Mouse (Mus musculus): ENCODE measurements around the gene Tdp1. TPM values are rescaled to one million over a fixed set of nuclear protein-coding genes. Genes with fewer than 3 reads are reported as not detected.

The Tdp1 gene
- polyA plus RNA-seq, 1 experiment from 2014 or later = 49.0 TPM

DNA sequence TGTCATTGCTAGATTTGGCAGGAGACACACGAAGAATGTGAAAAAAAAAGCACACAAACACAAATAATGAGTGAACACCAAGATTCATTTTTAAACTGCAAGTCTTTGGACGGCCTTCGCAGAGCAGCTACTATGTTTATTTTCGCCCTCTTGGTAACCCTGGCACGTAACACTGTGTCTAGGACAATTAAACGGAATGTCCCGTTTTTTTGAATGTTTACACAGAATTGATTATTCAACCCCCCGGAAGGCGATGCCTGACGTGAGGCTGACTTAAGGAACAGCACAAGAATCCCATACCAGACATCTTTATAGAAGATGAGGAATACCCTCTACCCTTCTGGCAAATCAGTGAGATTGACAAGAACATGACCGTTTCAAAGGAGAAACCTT, 608 bp upstream of the Tdp1 start:
- Histone ChIP-seq H3K4me3 (replicated peaks; ENCODE audit: low read length) (peak overlapping the region; percentile 86), H3K9me3 (ENCODE audit: control insufficient read depth, low read length) (no peaks in the 10 kb centered on the region), H3K27me3 (ENCODE audit: control insufficient read depth, insufficient read depth, low read length) (no peaks in the 10 kb centered on the region), H3K9ac (peak overlapping the region; percentile 89), H3K4me2 (replicated peaks) (peak overlapping the region; percentile 86), H3K36me3 (replicated peaks; ENCODE audit: control insufficient read depth, insufficient read depth) (no peaks in the 10 kb centered on the region; the same call in 1 of the 2 replicates), H3K4me1 (replicated peaks; ENCODE audit: control insufficient read depth, insufficient read depth, low read length) (peaks cover 15% of the 10 kb centered on the region), H3K27ac (peak overlapping the region; percentile 83)
- peak; percentile 41 for ATAC-seq (ENCODE audit: low FRiP score)
- WGBS = under 1% methylated on average over 11 of the region's 11 CpGs
- DNase-seq (ENCODE audit: low spot score) = no peak

DNA sequence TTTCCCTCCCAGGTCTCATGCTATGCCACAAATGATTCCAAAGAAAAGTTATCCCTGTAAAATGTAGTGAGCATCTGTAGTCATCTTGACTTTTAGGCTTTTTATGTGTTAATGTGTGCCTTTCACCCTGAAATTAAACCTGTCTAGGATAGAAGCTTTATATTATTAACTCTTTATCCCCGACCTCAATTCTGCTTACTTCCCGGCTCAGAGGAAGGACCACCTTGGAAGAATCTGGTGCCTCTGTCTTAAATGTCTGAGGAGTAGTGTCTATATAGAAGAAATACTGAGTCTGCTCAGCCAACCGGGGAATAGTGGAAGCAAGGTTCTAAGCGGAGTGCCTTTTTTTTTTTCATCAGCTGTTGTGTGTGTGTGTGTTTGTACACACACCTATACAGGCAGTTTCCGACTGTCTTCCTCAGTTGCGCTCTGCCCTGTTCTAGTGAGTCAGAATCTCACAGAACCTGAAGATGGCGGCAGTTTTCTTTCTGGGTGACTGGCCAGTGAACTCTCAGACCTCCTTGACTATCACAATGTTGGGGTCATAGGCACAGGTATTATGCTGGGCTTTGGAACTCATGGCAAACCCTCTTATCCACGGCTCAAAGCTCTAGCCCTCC, 1.1 kb downstream of the Tdp1 start:
- Histone ChIP-seq H3K27ac (no peak overlapping the region; the same call in 1 of the 2 replicates), H3K9ac (peak overlapping the region; percentile 89), H3K4me2 (replicated peaks) (peak overlapping the region; percentile 86), H3K4me1 (replicated peaks; ENCODE audit: control insufficient read depth, insufficient read depth, low read length) (peaks cover 15% of the 10 kb centered on the region), H3K4me3 (replicated peaks; ENCODE audit: low read length) (peak overlapping the region; percentile 86), H3K27me3 (ENCODE audit: control insufficient read depth, insufficient read depth, low read length) (no peaks in the 10 kb centered on the region), H3K9me3 (ENCODE audit: control insufficient read depth, low read length) (no peaks in the 10 kb centered on the region), H3K36me3 (replicated peaks; ENCODE audit: control insufficient read depth, insufficient read depth) (no peaks in the 10 kb centered on the region; the same call in 1 of the 2 replicates)
- DNase-seq (ENCODE audit: low spot score) (no peak), ATAC-seq (ENCODE audit: low FRiP score) (no peak)
- 42% methylated on average over 8 of the region's 8 CpGs for WGBS

DNA sequence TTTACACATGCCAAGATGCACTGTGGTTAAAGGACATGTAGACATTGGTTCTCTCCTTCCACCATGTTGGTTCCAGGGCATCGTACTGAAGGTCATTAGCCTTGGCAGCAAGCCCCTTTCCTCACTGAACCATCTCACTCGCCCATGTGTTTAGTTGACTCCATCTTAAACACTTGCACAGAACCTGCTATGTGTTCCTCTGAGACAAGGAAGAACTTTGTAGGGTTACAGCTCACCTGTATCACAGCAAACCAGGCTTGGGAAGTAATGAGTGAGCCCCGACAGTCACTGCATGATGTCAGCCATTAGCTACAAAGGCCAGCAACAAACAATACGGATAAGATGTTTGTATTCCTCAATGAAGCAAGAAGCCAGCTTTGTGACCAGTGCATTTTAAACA, 13.5 kb downstream of the Tdp1 start:
- DNase-seq (ENCODE audit: low spot score) = no peak
- no peak overlapping the region for H3K4me2 ChIP-seq (replicated peaks)
- no peak overlapping the region for H3K9ac ChIP-seq
- no peaks in the 10 kb centered on the region for H3K4me1 ChIP-seq (replicated peaks; ENCODE audit: control insufficient read depth, insufficient read depth, low read length)
- no peaks in the 10 kb centered on the region for H3K27me3 ChIP-seq (ENCODE audit: control insufficient read depth, insufficient read depth, low read length)
- peaks cover 86% of the 10 kb centered on the region for H3K36me3 ChIP-seq (replicated peaks; ENCODE audit: control insufficient read depth, insufficient read depth)
- WGBS = 89% methylated on average over 4 of the region's 4 CpGs
- H3K27ac ChIP-seq = no peak overlapping the region
- no peak for ATAC-seq (ENCODE audit: low FRiP score)
- H3K4me3 ChIP-seq (replicated peaks; ENCODE audit: low read length) = no peak overlapping the region
- H3K9me3 ChIP-seq (ENCODE audit: control insufficient read depth, low read length) = no peaks in the 10 kb centered on the region

DNA sequence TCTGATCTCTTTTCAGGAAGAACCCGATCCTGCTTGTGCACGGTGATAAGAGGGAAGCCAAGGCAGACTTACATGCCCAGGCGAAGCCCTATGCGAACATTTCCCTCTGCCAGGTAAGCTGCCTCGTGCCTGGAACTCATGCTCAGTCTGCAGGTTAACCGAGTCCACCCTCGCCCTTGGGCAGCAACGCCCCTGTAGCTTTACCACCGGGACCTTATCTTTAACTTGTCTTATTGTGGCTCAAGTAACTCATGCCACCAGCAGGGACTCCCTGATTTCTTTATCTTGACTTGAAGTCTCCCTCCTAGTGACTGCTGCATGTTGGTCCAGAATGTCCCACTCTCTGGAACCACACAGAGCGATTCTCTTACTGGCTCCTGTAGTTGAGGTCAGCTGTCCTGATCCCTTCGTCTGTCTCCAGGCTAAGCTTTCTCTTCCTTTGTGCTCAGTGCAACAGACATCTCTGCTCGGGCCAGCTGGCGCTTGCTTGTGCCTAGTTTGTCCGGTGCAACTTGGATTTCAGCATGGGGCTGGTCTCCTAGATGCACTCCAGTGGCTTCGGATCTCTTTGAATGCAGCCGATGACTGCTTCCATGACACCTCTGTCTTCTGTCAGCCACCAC, 14.0 kb downstream of the Tdp1 start:
- DNase-seq (ENCODE audit: low spot score) (no peak), ATAC-seq (ENCODE audit: low FRiP score) (no peak)
- H3K36me3 ChIP-seq (replicated peaks; ENCODE audit: control insufficient read depth, insufficient read depth) = peaks cover 82% of the 10 kb centered on the region
- H3K4me1 ChIP-seq (replicated peaks; ENCODE audit: control insufficient read depth, insufficient read depth, low read length) = no peaks in the 10 kb centered on the region
- H3K4me3 ChIP-seq (replicated peaks; ENCODE audit: low read length) = no peak overlapping the region
- H3K27me3 ChIP-seq (ENCODE audit: control insufficient read depth, insufficient read depth, low read length) = no peaks in the 10 kb centered on the region
- H3K4me2 ChIP-seq (replicated peaks) = no peak overlapping the region
- WGBS = 87% methylated on average over 16 of the region's 16 CpGs
- no peak overlapping the region for H3K9ac ChIP-seq
- H3K9me3 ChIP-seq (ENCODE audit: control insufficient read depth, low read length) = no peaks in the 10 kb centered on the region
- H3K27ac ChIP-seq = no peak overlapping the region

DNA sequence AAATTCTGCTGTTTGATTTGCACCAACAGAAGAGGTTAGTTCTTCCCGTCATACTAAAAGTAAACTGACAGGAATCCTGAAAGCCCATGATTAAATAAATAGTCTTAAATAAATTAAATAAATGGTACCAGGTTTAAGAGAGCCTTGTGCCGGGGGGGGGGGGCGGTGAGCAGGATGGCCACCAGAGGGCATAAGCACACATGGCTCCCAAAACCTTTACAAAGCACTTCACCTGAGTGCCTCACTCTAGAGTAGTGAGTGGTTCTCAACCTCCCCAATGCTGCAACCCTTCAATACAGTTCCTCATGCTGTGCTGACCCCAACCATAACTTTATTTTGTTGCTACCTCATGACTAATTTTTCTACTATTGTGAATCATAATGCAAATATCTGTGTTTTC, 15.7 kb downstream of the Tdp1 start:
- H3K27ac ChIP-seq = no peak overlapping the region
- H3K4me3 ChIP-seq (replicated peaks; ENCODE audit: low read length) = no peak overlapping the region
- no peak for ATAC-seq (ENCODE audit: low FRiP score)
- no peak for DNase-seq (ENCODE audit: low spot score)
- no peak overlapping the region for H3K4me2 ChIP-seq (replicated peaks)
- H3K27me3 ChIP-seq (ENCODE audit: control insufficient read depth, insufficient read depth, low read length) = no peaks in the 10 kb centered on the region
- no peaks in the 10 kb centered on the region for H3K4me1 ChIP-seq (replicated peaks; ENCODE audit: control insufficient read depth, insufficient read depth, low read length)
- H3K36me3 ChIP-seq (replicated peaks; ENCODE audit: control insufficient read depth, insufficient read depth) = peaks cover 75% of the 10 kb centered on the region
- H3K9ac ChIP-seq = no peak overlapping the region
- no peaks in the 10 kb centered on the region for H3K9me3 ChIP-seq (ENCODE audit: control insufficient read depth, low read length)
- WGBS = 52% methylated on average over 2 of the region's 3 CpGs

DNA sequence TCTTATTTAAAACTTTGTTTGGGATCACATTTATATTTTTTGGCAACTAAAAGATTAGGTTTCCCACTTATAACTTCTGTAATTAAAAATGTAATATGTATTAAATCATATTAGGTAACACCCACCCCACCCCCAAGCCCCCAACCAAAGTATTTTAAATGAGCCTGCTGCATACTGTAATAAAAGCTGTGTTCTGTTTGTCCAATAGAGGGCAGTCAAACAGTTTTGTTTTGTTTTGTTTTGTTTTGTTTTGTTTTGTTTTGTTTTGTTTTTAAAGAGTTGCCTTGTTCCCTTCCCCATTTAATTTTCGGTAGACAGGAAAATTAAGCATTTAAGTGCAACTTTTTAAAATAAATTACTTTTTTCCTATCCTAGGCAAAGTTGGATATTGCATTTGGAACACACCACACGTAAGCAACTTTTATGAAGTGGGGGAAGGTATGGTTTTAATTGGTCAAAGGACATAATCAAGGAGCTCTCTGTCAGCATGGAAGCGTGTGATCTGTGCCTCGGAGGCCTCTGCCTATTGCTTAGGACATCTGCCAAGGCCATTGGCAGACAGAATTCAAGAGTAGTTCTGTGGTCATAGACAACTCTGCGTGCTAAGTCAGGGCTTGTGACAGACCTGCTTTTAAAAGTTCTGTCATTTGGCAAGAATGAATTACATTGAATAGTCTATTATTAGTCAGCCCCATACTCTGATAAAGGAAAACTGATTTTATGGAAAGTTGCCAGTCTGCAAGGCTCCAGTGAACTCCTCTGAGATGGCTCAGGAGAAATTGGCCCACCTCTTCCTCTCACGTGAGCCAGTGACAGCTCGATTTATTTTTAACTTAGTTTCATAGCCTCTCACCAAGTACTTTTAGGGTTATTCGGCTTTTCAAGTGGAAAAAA, 17.9 kb downstream of the Tdp1 start:
- 81% methylated on average over 8 of the region's 8 CpGs for WGBS
- H3K36me3 ChIP-seq (replicated peaks; ENCODE audit: control insufficient read depth, insufficient read depth) = peaks cover 79% of the 10 kb centered on the region

DNA sequence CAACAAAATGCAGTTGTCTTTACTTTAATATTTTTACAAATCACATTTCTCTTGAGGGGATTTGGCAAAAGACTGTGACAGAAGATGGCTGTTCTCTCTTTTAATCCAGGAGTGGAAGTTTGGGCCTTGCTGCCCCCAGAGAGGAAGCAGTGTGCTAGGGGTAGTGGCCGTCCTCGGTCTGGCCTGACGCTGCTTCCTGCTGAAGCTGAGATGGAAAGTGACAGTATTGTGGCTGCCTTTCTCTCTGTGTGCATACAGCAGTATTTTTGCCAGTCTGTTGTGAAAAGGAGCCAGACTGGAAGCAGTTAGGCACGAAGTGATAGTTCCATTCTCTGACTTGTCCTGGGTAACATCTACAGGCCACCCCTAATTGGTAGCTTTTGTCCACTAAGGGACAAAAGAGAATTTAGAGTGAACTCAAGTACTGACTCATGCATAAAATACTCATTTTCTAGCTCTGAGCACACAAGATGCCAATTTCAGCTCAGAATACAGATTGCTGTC, 18.6 kb downstream of the Tdp1 start:
- H3K27me3 ChIP-seq (ENCODE audit: control insufficient read depth, insufficient read depth, low read length) = no peaks in the 10 kb centered on the region
- DNase-seq (ENCODE audit: low spot score) = no peak
- H3K4me1 ChIP-seq (replicated peaks; ENCODE audit: control insufficient read depth, insufficient read depth, low read length) = no peaks in the 10 kb centered on the region
- ATAC-seq (ENCODE audit: low FRiP score) = no peak
- no peak overlapping the region for H3K4me3 ChIP-seq (replicated peaks; ENCODE audit: low read length)
- no peak overlapping the region for H3K9ac ChIP-seq
- no peak overlapping the region for H3K27ac ChIP-seq
- peaks cover 79% of the 10 kb centered on the region for H3K36me3 ChIP-seq (replicated peaks; ENCODE audit: control insufficient read depth, insufficient read depth)
- H3K4me2 ChIP-seq (replicated peaks) = no peak overlapping the region
- 70% methylated on average over 4 of the region's 4 CpGs for WGBS
- H3K9me3 ChIP-seq (ENCODE audit: control insufficient read depth, low read length) = no peaks in the 10 kb centered on the region

More for the DNA sequence above, 17.9 kb downstream of the Tdp1 start:
- H3K27ac ChIP-seq = no peak overlapping the region
- no peaks in the 10 kb centered on the region for H3K9me3 ChIP-seq (ENCODE audit: control insufficient read depth, low read length)
- ATAC-seq (ENCODE audit: low FRiP score) (no peak), DNase-seq (ENCODE audit: low spot score) (no peak)
- no peaks in the 10 kb centered on the region for H3K27me3 ChIP-seq (ENCODE audit: control insufficient read depth, insufficient read depth, low read length)
- no peak overlapping the region for H3K9ac ChIP-seq
- H3K4me3 ChIP-seq (replicated peaks; ENCODE audit: low read length) = no peak overlapping the region
- H3K4me2 ChIP-seq (replicated peaks) = no peak overlapping the region
- H3K4me1 ChIP-seq (replicated peaks; ENCODE audit: control insufficient read depth, insufficient read depth, low read length) = no peaks in the 10 kb centered on the region

DNA sequence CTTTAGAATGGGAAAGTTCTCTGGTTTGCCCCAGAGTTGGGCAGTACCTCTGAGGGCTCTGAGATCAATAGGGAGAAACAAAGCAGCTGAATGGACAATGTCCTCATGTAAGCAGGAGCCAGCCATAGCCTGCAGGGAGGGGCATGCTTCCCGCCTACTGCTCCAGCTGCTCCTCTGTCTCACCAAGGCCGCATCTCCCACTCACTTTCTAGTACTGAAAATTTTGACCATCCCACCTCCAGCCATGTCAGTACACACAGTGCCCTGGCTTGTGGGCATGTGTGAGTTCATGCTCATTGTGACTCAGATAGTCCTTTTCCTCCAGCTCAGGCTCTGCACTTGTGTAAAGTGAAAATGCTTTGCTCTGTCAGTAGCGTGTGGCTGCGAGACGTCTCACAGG, 20.2 kb downstream of the Tdp1 start:
- H3K27me3 ChIP-seq (ENCODE audit: control insufficient read depth, insufficient read depth, low read length) = no peaks in the 10 kb centered on the region
- H3K9ac ChIP-seq = no peak overlapping the region
- peaks cover 73% of the 10 kb centered on the region for H3K36me3 ChIP-seq (replicated peaks; ENCODE audit: control insufficient read depth, insufficient read depth)

DNA sequence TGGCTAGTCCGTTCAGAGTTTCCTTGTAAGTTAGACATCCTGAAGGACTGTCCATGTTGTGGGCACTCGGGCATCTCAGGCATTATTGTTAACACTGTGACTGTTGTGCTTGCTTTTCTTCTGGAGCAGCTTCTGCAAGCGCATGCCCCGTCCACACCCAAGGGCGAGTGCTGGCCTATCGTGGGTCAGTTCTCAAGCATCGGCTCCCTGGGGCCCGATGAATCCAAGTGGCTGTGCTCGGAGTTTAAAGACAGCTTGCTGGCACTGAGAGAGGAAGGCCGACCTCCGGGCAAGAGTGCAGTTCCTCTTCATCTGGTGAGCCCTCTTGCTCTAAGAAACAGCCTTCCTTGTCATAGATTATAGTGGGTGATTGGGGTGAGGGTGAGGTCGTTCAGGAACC, 27.1 kb downstream of the Tdp1 start:
- Histone ChIP-seq H3K4me1 (replicated peaks; ENCODE audit: control insufficient read depth, insufficient read depth, low read length) (no peaks in the 10 kb centered on the region), H3K36me3 (replicated peaks; ENCODE audit: control insufficient read depth, insufficient read depth) (peaks cover 86% of the 10 kb centered on the region), H3K4me3 (replicated peaks; ENCODE audit: low read length) (no peak overlapping the region), H3K9me3 (ENCODE audit: control insufficient read depth, low read length) (no peaks in the 10 kb centered on the region), H3K27ac (no peak overlapping the region), H3K9ac (no peak overlapping the region), H3K27me3 (ENCODE audit: control insufficient read depth, insufficient read depth, low read length) (no peaks in the 10 kb centered on the region), H3K4me2 (replicated peaks) (no peak overlapping the region)
- 89% methylated on average over 12 of the region's 12 CpGs for WGBS
- DNase-seq (ENCODE audit: low spot score) (no peak), ATAC-seq (ENCODE audit: low FRiP score) (no peak)

More for the DNA sequence above, 20.2 kb downstream of the Tdp1 start:
- no peak overlapping the region for H3K4me2 ChIP-seq (replicated peaks)
- DNase-seq (ENCODE audit: low spot score) (no peak), ATAC-seq (ENCODE audit: low FRiP score) (no peak)
- no peak overlapping the region for H3K4me3 ChIP-seq (replicated peaks; ENCODE audit: low read length)
- WGBS = 85% methylated on average over 5 of the region's 5 CpGs
- no peaks in the 10 kb centered on the region for H3K9me3 ChIP-seq (ENCODE audit: control insufficient read depth, low read length)
- H3K4me1 ChIP-seq (replicated peaks; ENCODE audit: control insufficient read depth, insufficient read depth, low read length) = no peaks in the 10 kb centered on the region
- no peak overlapping the region for H3K27ac ChIP-seq

Data from hindbrain, embryonic 14.5 days (tissue).